Mouse (Mus musculus): ENCODE results near the gene AY358078.

- no peak for TF ChIP-seq FLI1 (IDR thresholded peaks at IDR 0.05; ENCODE audit: low read length)
- TF ChIP-seq GATA1 (IDR thresholded peaks at IDR 0.05; ENCODE audit: borderline replicate concordance, low read length) = no peak
Observed at GRCm38 (mm10) chr14:51755944-51756343, 43.9 kb upstream of the AY358078 start.

Measured in megakaryocyte, embryonic 14.5 days (primary cell).